In the genomic region with DNA sequence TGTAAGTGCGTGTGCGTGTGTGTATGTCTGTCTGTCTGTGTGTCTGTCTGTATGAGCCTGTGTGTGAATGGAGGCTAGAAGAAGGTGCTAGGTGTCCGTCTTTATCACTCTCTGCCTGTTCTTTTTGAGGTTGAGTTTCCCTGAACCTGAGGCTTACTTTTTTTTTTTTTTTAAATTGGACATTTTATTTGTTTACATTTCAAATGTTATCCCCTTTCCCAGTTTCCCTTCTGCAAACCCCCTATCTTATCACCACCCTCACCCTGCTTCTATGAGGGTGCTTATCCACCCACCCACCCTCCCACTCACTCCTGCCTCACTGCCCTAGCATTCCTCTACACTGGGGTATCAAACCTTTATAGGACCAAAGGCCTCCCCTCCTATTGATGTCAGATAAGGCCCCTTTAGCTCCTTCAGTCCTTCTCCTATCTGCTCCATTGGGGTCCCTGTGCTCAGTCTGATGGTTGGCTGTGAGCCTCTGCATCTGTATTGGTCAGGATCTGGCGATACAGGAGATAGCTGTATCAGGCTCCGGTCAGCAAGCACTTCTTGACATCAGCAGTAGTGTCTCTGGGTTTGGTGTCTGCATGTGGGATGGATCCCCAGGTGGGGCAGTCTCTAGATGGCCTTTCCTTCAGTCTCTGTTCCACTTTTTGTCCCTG, we compare ENCODE assay signal across 15 mouse cellular contexts.
"Had no signal": no experiment of that assay in that cellular context is flagged by ENCODE, and none has a peak within 500 bp of the region (broad histone marks: within the 10 kb centered on the region; RNA-seq: fewer than 3 reads in every experiment).

No protein-coding gene starts in this region.

- H3K9ac ChIP-seq: limb, embryonic 15.5 days; lung, embryonic 14.5 days; midbrain, embryonic 12.5 days had no signal

- DNase-seq: kidney, adult 11 months; kidney, postnatal 10 days; kidney, postnatal 4 days; lung, embryonic 14.5 days; lung, postnatal 10 days; lung, postnatal 4 days; right cerebral cortex, adult 18-20 months; right cerebral cortex, postnatal 25 days; thymus, adult 18-20 months; thymus, postnatal 14 days had no signal

- H3K27me3 ChIP-seq: limb, embryonic 15.5 days; megakaryocyte, embryonic 14.5 days; midbrain, embryonic 12.5 days had no signal

- ATAC-seq: midbrain, embryonic 16.5 days had no signal

- H3K4me2 ChIP-seq: limb, embryonic 15.5 days; lung, embryonic 14.5 days; midbrain, embryonic 12.5 days had no signal

- H3K4me3 ChIP-seq: limb, embryonic 15.5 days; megakaryocyte, embryonic 14.5 days; midbrain, embryonic 12.5 days had no signal

- H3K9me3 ChIP-seq: limb, embryonic 15.5 days; megakaryocyte, embryonic 14.5 days; midbrain, embryonic 12.5 days had no signal

- H3K4me1 ChIP-seq: limb, embryonic 15.5 days; midbrain, embryonic 12.5 days had no signal

- H3K27ac ChIP-seq: limb, embryonic 15.5 days; midbrain, embryonic 12.5 days; stomach, postnatal 0 days had no signal
